Mouse (Mus musculus) spleen, adult 2 months (tissue): ENCODE measurements at regions not wholly inside any gene's neighbourhood (a gene's known extent, or its start where the extent isn't known, plus 50 kb on each side); places are given as distances from the start of the nearest gene placed in this dataset.

ENCODE experiments used
- DNase-seq, 2 experiments: peaks; one replicate each; pipeline versions ENCODE4 v3.0.0 to v3.0.0-alpha.2; 2012 to 2021; ENCODE audit warnings: low spot score in 2 of 2, low read depth in 1 of 2
- H3K27ac ChIP-seq: fragments of 200-500 bp; 2 replicates; pipeline ENCODE4 v1.5.1; 2012; ENCODE audit warnings: low read length, inconsistent platforms; ENCODE audit not compliant: insufficient read depth
- H3K27me3 ChIP-seq: fragments of 200-500 bp; 2 replicates; pipeline ENCODE4 v1.6.1; 2012; ENCODE audit warnings: mild to moderate bottlenecking, moderate library complexity, low read length, inconsistent platforms; ENCODE audit not compliant: control insufficient read depth, insufficient read depth
- H3K36me3 ChIP-seq: fragments of 200-500 bp; 2 replicates; pipeline ENCODE4 v1.6.1; 2012; ENCODE audit warnings: mild to moderate bottlenecking, low read length, inconsistent platforms; ENCODE audit not compliant: control insufficient read depth, insufficient read depth
- H3K4me1 ChIP-seq: fragments of 200-500 bp; 2 replicates; pipeline ENCODE4 v1.6.1; 2011; ENCODE audit warnings: inconsistent platforms; ENCODE audit not compliant: control insufficient read depth, insufficient read depth, insufficient read length
- H3K4me3 ChIP-seq: fragments of 200-500 bp; 2 replicates; pipeline ENCODE4 v1.5.1; 2011; ENCODE audit warnings: mild to moderate bottlenecking, inconsistent platforms; ENCODE audit not compliant: insufficient read depth, insufficient read length; ENCODE audit errors: extremely low read depth
- CTCF ChIP-seq: fragments of 200-500 bp; IDR thresholded peaks from 2 replicates; pipeline ENCODE4 v1.5.1; 2011; ENCODE audit warnings: mild to moderate bottlenecking, inconsistent platforms; ENCODE audit not compliant: insufficient read depth, insufficient read length, insufficient replicate concordance; ENCODE audit errors: extremely low read depth
- POLR2A ChIP-seq: fragments of 200-500 bp; IDR thresholded peaks from 2 replicates; pipeline ENCODE4 v1.6.1; 2011; ENCODE audit warnings: low read depth, low read length, inconsistent platforms
- WGBS: fragments of 180-500 bp; shearing (Covaris S2); methylation state at CpG from one replicate; pipeline ENCODE4 v1.1.7; 2018; 5-methylcytosine and 5-hydroxymethylcytosine counted together

GRCm38 (mm10) chr7:37104671-37105070 lies 406.8 kb downstream of the Tshz3 start:
- Histone ChIP-seq H3K36me3 (no peaks in the 10 kb centered on the region), H3K27me3 (no peaks in the 10 kb centered on the region), H3K4me1 (no peaks in the 10 kb centered on the region), H3K27ac (no peak overlapping the region), H3K4me3 (no peak overlapping the region)
- 91% methylated on average over 9 of the region's 9 CpGs for WGBS
- no peak for DNase-seq
- TF ChIP-seq CTCF (no peak), POLR2A (no peak)

GRCm38 (mm10) chr7:37111071-37111470 lies 413.2 kb downstream of the Tshz3 start:
- 76% methylated on average over 6 of the region's 6 CpGs for WGBS
- Histone ChIP-seq H3K36me3 (no peaks in the 10 kb centered on the region), H3K27me3 (no peaks in the 10 kb centered on the region), H3K27ac (no peak overlapping the region), H3K4me3 (no peak overlapping the region), H3K4me1 (no peaks in the 10 kb centered on the region)
- TF ChIP-seq CTCF: no peak
- TF ChIP-seq POLR2A: no peak
- no peak for DNase-seq

- Histone ChIP-seq H3K4me1 (no peaks in the 10 kb centered on the region), H3K27ac (no peak overlapping the region), H3K36me3 (no peaks in the 10 kb centered on the region), H3K4me3 (no peak overlapping the region), H3K27me3 (no peaks in the 10 kb centered on the region)
- 85% methylated on average over 4 of the region's 4 CpGs for WGBS
- DNase-seq: no peak
- TF ChIP-seq CTCF (no peak), POLR2A (no peak)
These were observed 422.9 kb downstream of the Tshz3 start for GRCm38 (mm10) chr7:37120776-37121175.

GRCm38 (mm10) chr7:37140191-37140590 lies 442.3 kb downstream of the Tshz3 start:
- H3K36me3 ChIP-seq: no peaks in the 10 kb centered on the region
- no peak for TF ChIP-seq POLR2A
- TF ChIP-seq CTCF: no peak
- no peak overlapping the region for H3K4me3 ChIP-seq
- H3K4me1 ChIP-seq: no peaks in the 10 kb centered on the region
- WGBS: 82% methylated on average over 12 of the region's 12 CpGs
- DNase-seq: no peak
- no peak overlapping the region for H3K27ac ChIP-seq
- no peaks in the 10 kb centered on the region for H3K27me3 ChIP-seq

GRCm38 (mm10) chr7:37142780-37143179 lies 444.9 kb downstream of the Tshz3 start:
- DNase-seq: no peak
- no peaks in the 10 kb centered on the region for H3K4me1 ChIP-seq
- WGBS: 84% methylated on average over 5 of the region's 5 CpGs
- no peak overlapping the region for H3K27ac ChIP-seq
- TF ChIP-seq POLR2A (no peak), CTCF (no peak)
- H3K36me3 ChIP-seq: no peaks in the 10 kb centered on the region
- H3K4me3 ChIP-seq: no peak overlapping the region
- no peaks in the 10 kb centered on the region for H3K27me3 ChIP-seq

GRCm38 (mm10) chr7:37144303-37144702 lies 446.4 kb downstream of the Tshz3 start:
- DNase-seq: no peak
- Histone ChIP-seq H3K36me3 (no peaks in the 10 kb centered on the region), H3K27me3 (no peaks in the 10 kb centered on the region), H3K4me1 (no peaks in the 10 kb centered on the region), H3K27ac (no peak overlapping the region), H3K4me3 (no peak overlapping the region)
- 76% methylated on average over 6 of the region's 6 CpGs for WGBS
- TF ChIP-seq POLR2A (no peak), CTCF (no peak)

- H3K27me3 ChIP-seq: no peaks in the 10 kb centered on the region
- no peak overlapping the region for H3K27ac ChIP-seq
- no peaks in the 10 kb centered on the region for H3K36me3 ChIP-seq
- DNase-seq: no peak
- no peak overlapping the region for H3K4me3 ChIP-seq
- WGBS: 86% methylated on average over 5 of the region's 5 CpGs
- no peak for TF ChIP-seq POLR2A
- no peaks in the 10 kb centered on the region for H3K4me1 ChIP-seq
These were observed 451.8 kb downstream of the Tshz3 start for GRCm38 (mm10) chr7:37149711-37150110.
